Mouse (Mus musculus) liver, embryonic 16.5 days (tissue): ENCODE data around the gene Olfr1507. TPM values are rescaled to one million over a fixed set of nuclear protein-coding genes. Genes with fewer than 3 reads are reported as not detected.

ENCODE experiments used
- polyA plus RNA-seq: library from polyadenylated mRNA; unstranded; fragments of >200 nt; fragmentation: Nextera tagmentation; extraction: Ambion mirVana; gene quantifications from 2 replicates; pipeline ENCODE4 v1.2.1, GENCODE M21; 2015

Olfr1507 gene
- polyA plus RNA-seq, 1 experiment from 2014 or later, result not detected

Other genes starting within 250 kb of the Olfr1507 start
- gene Chd8, start 238.0 kb downstream of the Olfr1507 start, polyA plus RNA-seq, result 11.6 and 12.6 TPM in 2 replicates
- gene Tox4, start 216.6 kb downstream of the Olfr1507 start, polyA plus RNA-seq, result 16.8 and 18.8 TPM in 2 replicates
- gene Rab2b, start 216.2 kb downstream of the Olfr1507 start, polyA plus RNA-seq, result 3.0 and 3.1 TPM in 2 replicates
- gene Mettl3, start 190.6 kb downstream of the Olfr1507 start, polyA plus RNA-seq, result 15.0 and 16.5 TPM in 2 replicates
- 0.72 and 0.99 TPM in 2 replicates for gene Sall2, start 167.0 kb downstream of the Olfr1507 start, polyA plus RNA-seq
- gene Olfr1513, start 139.3 kb downstream of the Olfr1507 start, polyA plus RNA-seq, result not detected in 2 replicates
- gene Olfr1512, start 116.6 kb downstream of the Olfr1507 start, polyA plus RNA-seq, result not detected in 2 replicates
- gene Olfr1511, start 98.4 kb downstream of the Olfr1507 start, polyA plus RNA-seq, result not detected in 2 replicates
- not detected in 2 replicates for gene Olfr1510, start 81.4 kb downstream of the Olfr1507 start, polyA plus RNA-seq
- gene Olfr1509, start 52.8 kb downstream of the Olfr1507 start, polyA plus RNA-seq, result not detected in 2 replicates
- gene Olfr1508, start 28.3 kb downstream of the Olfr1507 start, polyA plus RNA-seq, result not detected in 2 replicates